Mouse (Mus musculus): ENCODE results near the gene Glb1l2. TPM values are rescaled to one million over a fixed set of nuclear protein-coding genes. Genes with fewer than 3 reads are reported as not detected.

Glb1l2 gene
- total RNA-seq, 2 experiments from 2014 or later: 5.9 to 6.8 TPM

- no peak for TF ChIP-seq CTCF (IDR thresholded peaks at IDR 0.05)
- intact Hi-C loops (cut with DNase I): no loop called here
- DNase-seq: no peak
- H3K27ac ChIP-seq: no peak overlapping the region
- no peak overlapping the region for H3K4me3 ChIP-seq
Measured at GRCm38 (mm10) chr9:26721771-26722170, 84.5 kb downstream of the Glb1l2 start.

GRCm38 (mm10) chr9:26718388-26718787 is 87.9 kb downstream of the Glb1l2 start:
- Histone ChIP-seq H3K27ac (no peak overlapping the region), H3K4me3 (no peak overlapping the region)
- no peak for DNase-seq
- TF ChIP-seq CTCF (IDR thresholded peaks at IDR 0.05): no peak
- intact Hi-C loops (cut with DNase I): no loop called here

Other genes with a start within 250 kb of the Glb1l2 start
- gene B3gat1, start 72.7 kb downstream of the Glb1l2 start, total RNA-seq (2021): 1 to 10 TPM in 1 of 2 experiments, under 1 TPM in 1; 0.14 to 3.3 TPM
- not detected for gene Glb1l3, start 54.4 kb upstream of the Glb1l2 start, total RNA-seq (2021)
- not detected for gene Gm1110, start 116.6 kb upstream of the Glb1l2 start, total RNA-seq (2021)
- gene Acad8, start 193.1 kb upstream of the Glb1l2 start, total RNA-seq (2021): 10 to 100 TPM; 31.7 to 37.1 TPM
- gene Thyn1, start 193.2 kb upstream of the Glb1l2 start, total RNA-seq (2021): 10 to 100 TPM; 18.7 to 24.8 TPM
- 10 to 100 TPM; 26.2 to 26.9 TPM for gene Vps26b, start 223.6 kb upstream of the Glb1l2 start, total RNA-seq (2021)
- gene Ncapd3, start 223.7 kb upstream of the Glb1l2 start, total RNA-seq (2021): 1 to 10 TPM; 6.2 to 7.3 TPM

Data from gastrocnemius, adult 2 months (tissue).